Mouse (Mus musculus) liver, embryonic 16.5 days (tissue): Measurements from ENCODE around the gene Dlg5. TPM values are rescaled to one million over a fixed set of nuclear protein-coding genes. Genes with fewer than 3 reads are reported as not detected.

Experiments used
- ATAC-seq: fragments of 200-750 bp; cut with Nextera tagmentation; 2 replicates; pipeline ENCODE4 v1.8.0; 2017; ENCODE audit warnings: low read depth, mild to moderate bottlenecking, moderate number of reproducible peaks, moderate library complexity
- H3K27ac ChIP-seq: fragments of 300-500 bp; sonication (generic); 2 replicates; pipeline ENCODE4 v1.5.1; 2014; ENCODE audit warnings: mild to moderate bottlenecking, low read length
- H3K27me3 ChIP-seq: fragments of 300-500 bp; sonication (generic); 2 replicates; pipeline ENCODE4 v1.6.1; 2014; ENCODE audit warnings: low read depth, low read length, mixed read lengths; ENCODE audit not compliant: control insufficient read depth, insufficient read depth
- H3K36me3 ChIP-seq: fragments of 300-500 bp; sonication (generic); 2 replicates; pipeline ENCODE4 v1.6.1; 2014; ENCODE audit warnings: mild to moderate bottlenecking; ENCODE audit not compliant: control insufficient read depth, insufficient read depth
- H3K4me1 ChIP-seq: fragments of 300-500 bp; sonication (generic); 2 replicates; pipeline ENCODE4 v1.6.1; 2014; ENCODE audit warnings: low read depth, low read length, mixed read lengths; ENCODE audit not compliant: control insufficient read depth
- H3K4me2 ChIP-seq: fragments of 300-500 bp; sonication (generic); 2 replicates; pipeline ENCODE4 v1.6.1; 2014; ENCODE audit warnings: low read depth, low read length, mixed read lengths
- H3K4me3 ChIP-seq: fragments of 300-500 bp; sonication (generic); 2 replicates; pipeline ENCODE4 v1.5.1; 2014; ENCODE audit warnings: low read depth, mild to moderate bottlenecking, low read length
- H3K9ac ChIP-seq: fragments of 300-500 bp; sonication (generic); 2 replicates; pipeline ENCODE4 v1.6.1; 2014; ENCODE audit warnings: low read depth, low read length
- H3K9me3 ChIP-seq: fragments of 300-500 bp; sonication (generic); replicated peaks from 2 replicates; pipeline ENCODE4 v1.6.1; 2016; ENCODE audit warnings: low read length; ENCODE audit not compliant: control insufficient read depth
- WGBS: fragments of 180-500 bp; shearing (Covaris S2); extraction: QIAGEN DNeasy Blood & Tissue Kit; methylation state at CpG from one replicate; pipeline ENCODE4 v1.1.7; 2014; ENCODE audit not compliant: insufficient replicate concordance; 5-methylcytosine and 5-hydroxymethylcytosine counted together
- polyA plus RNA-seq: library from polyadenylated mRNA; unstranded; fragments of >200 nt; fragmentation: Nextera tagmentation; extraction: Ambion mirVana; gene quantifications from 2 replicates; pipeline ENCODE4 v1.2.1, GENCODE M21; 2015

Gene Dlg5
- polyA plus RNA-seq, result 0.77 and 0.83 TPM in 2 replicates

GRCm38 (mm10) chr14:24245177-24246081 lies at the start of gene Dlg5:
Gene Dlg5, minus strand, starts transcription at chr14:24245920.
- no peaks in the 10 kb centered on the region for H3K4me1 ChIP-seq
- WGBS, result under 1% methylated on average over 65 of the region's 98 CpGs
- no peaks in the 10 kb centered on the region for H3K36me3 ChIP-seq
- peak within 1 kb of the TSS; percentile 61 for H3K4me3 ChIP-seq
- H3K9me3 ChIP-seq, result no peaks in the 10 kb centered on the region
- peaks cover 54% of the 10 kb centered on the region for H3K27me3 ChIP-seq
- peak within 1 kb of the TSS; percentile 58 for H3K9ac ChIP-seq
- H3K27ac ChIP-seq, result no peak within 1 kb of the TSS; the same call in 1 of the 2 replicates
- H3K4me2 ChIP-seq, result peak within 1 kb of the TSS; percentile 55
- ATAC-seq, result peak; percentile 76

- no peaks in the 10 kb centered on the region for H3K36me3 ChIP-seq
- no peaks in the 10 kb centered on the region for H3K4me1 ChIP-seq
- no peak overlapping the region for H3K4me2 ChIP-seq
- no peaks in the 10 kb centered on the region for H3K27me3 ChIP-seq
- no peak overlapping the region for H3K27ac ChIP-seq
- ATAC-seq, result no peak
- H3K4me3 ChIP-seq, result no peak overlapping the region
- no peaks in the 10 kb centered on the region for H3K9me3 ChIP-seq
- no peak overlapping the region for H3K9ac ChIP-seq
- 56% methylated on average over 5 of the region's 5 CpGs for WGBS
Measured at GRCm38 (mm10) chr14:24293631-24294030, 47.9 kb upstream of the Dlg5 start.

- H3K9ac ChIP-seq, result no peak within 1 kb of the TSS
- H3K27ac ChIP-seq, result no peak within 1 kb of the TSS
- no peak for ATAC-seq
- no peak within 1 kb of the TSS for H3K4me2 ChIP-seq
- 25% methylated on average over 3 of the region's 3 CpGs for WGBS
- no peaks in the 10 kb centered on the region for H3K9me3 ChIP-seq
- H3K27me3 ChIP-seq, result no peaks in the 10 kb centered on the region
- H3K4me1 ChIP-seq, result no peaks in the 10 kb centered on the region
- no peak within 1 kb of the TSS for H3K4me3 ChIP-seq
- no peaks in the 10 kb centered on the region for H3K36me3 ChIP-seq
Measured at GRCm38 (mm10) chr14:24292914-24293313, 47.2 kb upstream of the Dlg5 start, which contains the start of gene E330034G19Rik. Gene E330034G19Rik, plus strand, starts transcription at chr14:24293214.

GRCm38 (mm10) chr14:24290726-24291125 lies 45.0 kb upstream of the Dlg5 start:
- no peaks in the 10 kb centered on the region for H3K4me1 ChIP-seq
- H3K9me3 ChIP-seq, result no peaks in the 10 kb centered on the region
- H3K9ac ChIP-seq, result no peak overlapping the region
- no peak overlapping the region for H3K4me3 ChIP-seq
- H3K27ac ChIP-seq, result no peak overlapping the region
- H3K36me3 ChIP-seq, result no peaks in the 10 kb centered on the region
- ATAC-seq, result no peak
- no peaks in the 10 kb centered on the region for H3K27me3 ChIP-seq
- H3K4me2 ChIP-seq, result no peak overlapping the region

GRCm38 (mm10) chr14:24286136-24286535 lies 40.4 kb upstream of the Dlg5 start:
- H3K9me3 ChIP-seq, result no peaks in the 10 kb centered on the region
- H3K4me1 ChIP-seq, result no peaks in the 10 kb centered on the region
- no peak overlapping the region for H3K9ac ChIP-seq
- ATAC-seq, result no peak
- H3K4me3 ChIP-seq, result no peak overlapping the region
- H3K27ac ChIP-seq, result no peak overlapping the region
- no peaks in the 10 kb centered on the region for H3K36me3 ChIP-seq
- H3K4me2 ChIP-seq, result no peak overlapping the region
- 37% methylated on average over 4 of the region's 4 CpGs for WGBS
- H3K27me3 ChIP-seq, result no peaks in the 10 kb centered on the region

- no peaks in the 10 kb centered on the region for H3K9me3 ChIP-seq
- no peak for ATAC-seq
- H3K4me2 ChIP-seq, result no peak overlapping the region
- H3K27me3 ChIP-seq, result no peaks in the 10 kb centered on the region
- no peak overlapping the region for H3K9ac ChIP-seq
- no peak overlapping the region for H3K27ac ChIP-seq
- no peak overlapping the region for H3K4me3 ChIP-seq
- H3K4me1 ChIP-seq, result no peaks in the 10 kb centered on the region
- 49% methylated on average over 3 of the region's 3 CpGs for WGBS
- no peaks in the 10 kb centered on the region for H3K36me3 ChIP-seq
Measured at GRCm38 (mm10) chr14:24282276-24282675, 36.6 kb upstream of the Dlg5 start.

- Histone ChIP-seq H3K4me2 (no peak overlapping the region), H3K36me3 (no peaks in the 10 kb centered on the region), H3K4me1 (no peaks in the 10 kb centered on the region), H3K27me3 (no peaks in the 10 kb centered on the region), H3K9ac (no peak overlapping the region), H3K4me3 (no peak overlapping the region), H3K27ac (no peak overlapping the region), H3K9me3 (no peaks in the 10 kb centered on the region)
- 39% methylated on average over 4 of the region's 4 CpGs for WGBS
- no peak for ATAC-seq
Measured at GRCm38 (mm10) chr14:24281278-24281677, 35.6 kb upstream of the Dlg5 start.

- Histone ChIP-seq H3K36me3 (no peaks in the 10 kb centered on the region), H3K4me1 (no peaks in the 10 kb centered on the region), H3K9ac (no peak overlapping the region), H3K27me3 (no peaks in the 10 kb centered on the region), H3K9me3 (no peaks in the 10 kb centered on the region), H3K4me3 (no peak overlapping the region), H3K27ac (no peak overlapping the region), H3K4me2 (no peak overlapping the region)
- WGBS, result 29% methylated on average over 2 of the region's 2 CpGs
- ATAC-seq, result no peak
Measured at GRCm38 (mm10) chr14:24275534-24275933, 29.8 kb upstream of the Dlg5 start.

GRCm38 (mm10) chr14:24273575-24273974 lies 27.9 kb upstream of the Dlg5 start:
- Histone ChIP-seq H3K27me3 (no peaks in the 10 kb centered on the region), H3K4me2 (no peak overlapping the region), H3K36me3 (no peaks in the 10 kb centered on the region), H3K4me3 (no peak overlapping the region), H3K9me3 (no peaks in the 10 kb centered on the region), H3K27ac (no peak overlapping the region), H3K4me1 (no peaks in the 10 kb centered on the region), H3K9ac (no peak overlapping the region)
- 33% methylated on average over 2 of the region's 2 CpGs for WGBS
- ATAC-seq, result no peak
